Mouse (Mus musculus) B cell, adult 2 months (primary cell): ENCODE data around the gene Cdk20.
A peak's percentile ranks its signal among the peaks of the same experiment; 100 is the strongest.
"Not testable (repeated sequence)": the region's sequence is repeated elsewhere in the genome, so short reads cannot be mapped to it uniquely, and the experiment has no call there.

ENCODE experiments used
- DNase-seq, 2 experiments: peaks; one replicate each; pipeline ENCODE4 v3.0.0; 2022

Cdk20 gene

GRCm38 (mm10) chr13:64424347-64424746 is 7.8 kb upstream of the Cdk20 start:
- DNase-seq = no peak

GRCm38 (mm10) chr13:64425280-64425679 is 6.8 kb upstream of the Cdk20 start:
- DNase-seq = no peak

- peak; percentile 14 to 21 for DNase-seq
Observed at GRCm38 (mm10) chr13:64429328-64429727, 2.8 kb upstream of the Cdk20 start.

GRCm38 (mm10) chr13:64437801-64438200 is 5.7 kb downstream of the Cdk20 start:
- DNase-seq = no peak

GRCm38 (mm10) chr13:64438863-64439452 is 6.8 kb downstream of the Cdk20 start:
- peak; percentile 76 to 77 for DNase-seq

- DNase-seq = no peak
Observed at GRCm38 (mm10) chr13:64439471-64439870, 7.4 kb downstream of the Cdk20 start.

GRCm38 (mm10) chr13:64440592-64440991 is 8.5 kb downstream of the Cdk20 start:
- no peak for DNase-seq

GRCm38 (mm10) chr13:64443263-64443894 is 11.3 kb downstream of the Cdk20 start:
- peak in 1 of 2 experiments; percentile 8 for DNase-seq

GRCm38 (mm10) chr13:64445254-64445920 is 13.3 kb downstream of the Cdk20 start:
- DNase-seq = no peak

- no peak for DNase-seq
Observed at GRCm38 (mm10) chr13:64447947-64448346, 15.8 kb downstream of the Cdk20 start.

- no peak for DNase-seq
Observed at GRCm38 (mm10) chr13:64448729-64449128, 16.6 kb downstream of the Cdk20 start.

- DNase-seq = no peak
Observed at GRCm38 (mm10) chr13:64450001-64450794, 18.1 kb downstream of the Cdk20 start.

GRCm38 (mm10) chr13:64457225-64457978 is 25.3 kb downstream of the Cdk20 start:
- not testable (repeated sequence) for DNase-seq

GRCm38 (mm10) chr13:64458181-64458580 is 26.1 kb downstream of the Cdk20 start:
- no peak for DNase-seq

GRCm38 (mm10) chr13:64462581-64462980 is 30.5 kb downstream of the Cdk20 start:
- no peak for DNase-seq

GRCm38 (mm10) chr13:64465166-64465565 is 33.1 kb downstream of the Cdk20 start:
- no peak for DNase-seq

GRCm38 (mm10) chr13:64467886-64468285 is 35.8 kb downstream of the Cdk20 start:
- DNase-seq = no peak

- no peak for DNase-seq
Observed at GRCm38 (mm10) chr13:64477968-64478367, 45.9 kb downstream of the Cdk20 start.

GRCm38 (mm10) chr13:64479960-64480359 is 47.8 kb downstream of the Cdk20 start:
- no peak for DNase-seq

- no peak for DNase-seq
Observed at GRCm38 (mm10) chr13:64489886-64490285, 57.8 kb downstream of the Cdk20 start.
